Mouse (Mus musculus): ENCODE measurements around the gene Camsap2.

The Camsap2 gene

GRCm38 (mm10) chr1:136228328-136229039 lies 117.4 kb downstream of the Camsap2 start:
- no peak for ATAC-seq (ENCODE audit: insufficient number of reproducible peaks, low FRiP score, low TSS enrichment)

- no peak for ATAC-seq (ENCODE audit: insufficient number of reproducible peaks, low FRiP score, low TSS enrichment)
Observed at GRCm38 (mm10) chr1:136227870-136228269, 118.0 kb downstream of the Camsap2 start.

- ATAC-seq (ENCODE audit: insufficient number of reproducible peaks, low FRiP score, low TSS enrichment), result no peak
Observed at GRCm38 (mm10) chr1:136226626-136227025, 119.3 kb downstream of the Camsap2 start.

GRCm38 (mm10) chr1:136225846-136226245 lies 120.1 kb downstream of the Camsap2 start:
- ATAC-seq (ENCODE audit: insufficient number of reproducible peaks, low FRiP score, low TSS enrichment), result no peak

- no peak for ATAC-seq (ENCODE audit: insufficient number of reproducible peaks, low FRiP score, low TSS enrichment)
Observed at GRCm38 (mm10) chr1:136223758-136224342, 122.1 kb downstream of the Camsap2 start.

GRCm38 (mm10) chr1:136222386-136222785 lies 123.5 kb downstream of the Camsap2 start:
- no peak for ATAC-seq (ENCODE audit: insufficient number of reproducible peaks, low FRiP score, low TSS enrichment)

- ATAC-seq (ENCODE audit: insufficient number of reproducible peaks, low FRiP score, low TSS enrichment), result no peak
Observed at GRCm38 (mm10) chr1:136220037-136220871, 125.7 kb downstream of the Camsap2 start.
